Mouse (Mus musculus) embryonic facial prominence, embryonic 14.5 days (tissue): ENCODE measurements at regions not wholly inside any gene's neighbourhood (a gene's known extent, or its start where the extent isn't known, plus 50 kb on each side); places are given as distances from the start of the nearest gene placed in this dataset.
"Not testable (repeated sequence)": the region's sequence is repeated elsewhere in the genome, so short reads cannot be mapped to it uniquely, and the experiment has no call there.

Source experiments
- ATAC-seq: fragments of 200-750 bp; cut with Nextera tagmentation; 2 replicates; pipeline ENCODE4 v1.8.0; 2017; ENCODE audit warnings: low read depth, moderate number of reproducible peaks, moderate TSS enrichment
- DNase-seq: peaks from one replicate; pipeline ENCODE4 v3.0.0-alpha.2; 2015; ENCODE audit warnings: low spot score
- H3K27ac ChIP-seq: fragments of 300-500 bp; sonication (generic); replicated peaks from 2 replicates; pipeline ENCODE4 v1.5.1; 2014; ENCODE audit warnings: low read depth, mild to moderate bottlenecking, low read length, moderate library complexity
- H3K27me3 ChIP-seq: fragments of 300-500 bp; sonication (generic); replicated peaks from 2 replicates; pipeline ENCODE4 v1.6.1; 2014; ENCODE audit warnings: low read length; ENCODE audit not compliant: control insufficient read depth, insufficient read depth
- H3K36me3 ChIP-seq: fragments of 300-500 bp; sonication (generic); 2 replicates; pipeline ENCODE4 v1.6.1; 2014; ENCODE audit warnings: low read length, mixed read lengths; ENCODE audit not compliant: control insufficient read depth, insufficient read depth
- H3K4me1 ChIP-seq: fragments of 300-500 bp; sonication (generic); 2 replicates; pipeline ENCODE4 v1.6.1; 2014; ENCODE audit warnings: antibody characterized with exemption, low read length; ENCODE audit not compliant: control insufficient read depth, insufficient read depth
- H3K4me2 ChIP-seq: fragments of 300-500 bp; sonication (generic); 2 replicates; pipeline ENCODE4 v1.6.1; 2014; ENCODE audit warnings: low read depth, mild to moderate bottlenecking, low read length, moderate library complexity, mixed read lengths
- H3K4me3 ChIP-seq: fragments of 300-500 bp; sonication (generic); 2 replicates; pipeline ENCODE4 v1.5.1; 2014; ENCODE audit warnings: low read depth, mild to moderate bottlenecking, low read length
- H3K9ac ChIP-seq: fragments of 300-500 bp; sonication (generic); 2 replicates; pipeline ENCODE4 v1.6.1; 2014; ENCODE audit warnings: low read depth, mild to moderate bottlenecking, low read length, moderate library complexity, mixed read lengths
- H3K9me3 ChIP-seq: fragments of 300-500 bp; sonication (generic); 2 replicates; pipeline ENCODE4 v1.6.1; 2016; ENCODE audit warnings: low read length; ENCODE audit not compliant: control insufficient read depth
- WGBS: fragments of 180-500 bp; shearing (Covaris S2); extraction: QIAGEN DNeasy Blood & Tissue Kit; methylation state at CpG from one replicate; pipeline ENCODE4 v1.1.7; 2014; 5-methylcytosine and 5-hydroxymethylcytosine counted together

DNA sequence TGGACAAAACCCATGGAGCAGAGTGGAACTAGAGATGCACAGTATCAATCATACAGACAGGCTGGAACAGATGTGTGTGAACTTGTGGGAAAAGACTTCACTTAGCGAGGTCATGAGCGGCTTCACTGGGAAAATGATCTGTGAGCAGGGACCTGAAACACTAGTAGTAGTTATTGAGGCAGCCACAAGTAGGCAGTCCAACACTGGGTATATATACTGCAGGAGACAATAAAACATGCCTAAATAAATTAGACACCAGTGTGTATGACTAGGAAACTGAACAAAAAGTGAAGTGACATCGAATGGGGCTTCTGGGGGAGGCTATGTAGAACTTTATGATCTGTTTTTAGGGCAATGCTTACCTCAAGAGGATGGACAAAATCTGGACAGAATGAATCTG lies 852.5 kb downstream of the Tbl1xr1 start:
- Histone ChIP-seq H3K4me2 (no peak overlapping the region), H3K36me3 (no peaks in the 10 kb centered on the region), H3K9ac (no peak overlapping the region), H3K4me1 (no peaks in the 10 kb centered on the region), H3K27ac (no peak overlapping the region), H3K9me3 (no peaks in the 10 kb centered on the region), H3K4me3 (no peak overlapping the region), H3K27me3 (no peaks in the 10 kb centered on the region)
- WGBS, result 85% methylated on average over 3 of the region's 3 CpGs
- ATAC-seq (no peak), DNase-seq (no peak)

DNA sequence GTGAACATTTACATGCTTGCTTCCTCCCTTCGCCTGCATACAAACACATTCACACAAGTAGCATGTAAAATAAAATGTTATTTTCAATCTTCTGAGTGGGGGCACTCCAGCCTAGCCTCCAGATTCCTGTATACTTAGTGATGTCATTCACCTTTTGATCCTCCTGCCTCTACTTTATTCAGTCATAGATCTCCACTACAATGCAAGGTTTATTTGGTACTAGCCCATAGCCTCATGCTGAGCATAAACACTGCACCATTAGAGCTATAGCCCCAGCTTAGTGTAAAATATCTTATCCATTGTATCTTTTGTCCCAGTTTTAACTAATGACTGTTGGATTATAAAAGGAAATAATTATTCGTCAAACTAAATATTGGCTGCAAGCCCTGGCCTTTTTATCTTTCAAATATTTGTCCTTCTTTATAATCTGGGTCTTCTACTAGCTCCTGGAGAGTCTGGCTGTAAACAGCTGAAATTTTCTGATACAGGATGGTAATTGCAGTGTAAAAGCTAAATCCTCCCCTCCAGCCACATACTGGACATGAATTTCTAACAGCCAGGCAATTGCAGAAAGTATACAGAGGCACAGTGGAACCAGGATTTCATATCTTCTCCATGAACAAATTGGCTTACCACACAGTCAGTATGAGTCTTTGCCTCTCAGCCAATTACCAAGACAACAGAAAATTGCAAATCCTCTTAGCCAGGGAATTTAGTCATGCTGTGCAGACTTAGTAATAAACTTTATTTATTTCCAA lies 853.5 kb downstream of the Tbl1xr1 start:
- Histone ChIP-seq H3K9ac (no peak overlapping the region), H3K4me3 (no peak overlapping the region), H3K4me2 (no peak overlapping the region), H3K27me3 (no peaks in the 10 kb centered on the region), H3K27ac (no peak overlapping the region), H3K4me1 (no peaks in the 10 kb centered on the region), H3K9me3 (no peaks in the 10 kb centered on the region), H3K36me3 (no peaks in the 10 kb centered on the region)
- 81% methylated on average over 2 of the region's 2 CpGs for WGBS
- DNase-seq (no peak), ATAC-seq (no peak)

- 79% methylated on average over 4 of the region's 4 CpGs for WGBS
- not testable (repeated sequence) for H3K4me3 ChIP-seq, H3K36me3 ChIP-seq, H3K9ac ChIP-seq, H3K27me3 ChIP-seq, DNase-seq, H3K4me1 ChIP-seq, H3K27ac ChIP-seq, H3K4me2 ChIP-seq, H3K9me3 ChIP-seq, ATAC-seq
Observed at GRCm38 (mm10) chr3:22945646-22946045, 869.2 kb downstream of the Tbl1xr1 start.

DNA sequence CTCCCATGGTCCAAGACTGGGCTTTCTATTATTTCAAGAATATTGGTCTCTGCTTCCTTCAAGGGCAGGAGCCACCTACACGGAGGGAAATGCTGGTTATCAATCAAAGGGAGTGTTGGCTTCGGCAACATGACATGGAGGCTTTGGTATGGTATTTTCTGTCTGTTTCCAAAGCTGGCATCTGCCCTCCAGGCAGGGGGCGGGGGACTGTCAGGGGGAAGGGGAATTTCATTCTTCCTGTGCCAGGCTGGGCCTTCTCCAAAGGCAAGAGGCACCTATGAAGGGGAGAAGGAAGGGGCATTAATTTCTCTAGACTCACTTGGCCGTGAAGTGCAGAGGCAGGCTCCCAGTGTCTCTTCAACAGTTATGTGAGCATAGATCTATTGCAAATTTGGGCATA lies 870.7 kb downstream of the Tbl1xr1 start:
- H3K27me3 ChIP-seq, result no peaks in the 10 kb centered on the region
- no peak overlapping the region for H3K27ac ChIP-seq
- no peaks in the 10 kb centered on the region for H3K9me3 ChIP-seq
- no peak overlapping the region for H3K9ac ChIP-seq
- no peak overlapping the region for H3K4me2 ChIP-seq
- 85% methylated on average over 4 of the region's 4 CpGs for WGBS
- ATAC-seq, result no peak
- H3K4me1 ChIP-seq, result no peaks in the 10 kb centered on the region
- DNase-seq, result no peak
- no peak overlapping the region for H3K4me3 ChIP-seq
- no peaks in the 10 kb centered on the region for H3K36me3 ChIP-seq

DNA sequence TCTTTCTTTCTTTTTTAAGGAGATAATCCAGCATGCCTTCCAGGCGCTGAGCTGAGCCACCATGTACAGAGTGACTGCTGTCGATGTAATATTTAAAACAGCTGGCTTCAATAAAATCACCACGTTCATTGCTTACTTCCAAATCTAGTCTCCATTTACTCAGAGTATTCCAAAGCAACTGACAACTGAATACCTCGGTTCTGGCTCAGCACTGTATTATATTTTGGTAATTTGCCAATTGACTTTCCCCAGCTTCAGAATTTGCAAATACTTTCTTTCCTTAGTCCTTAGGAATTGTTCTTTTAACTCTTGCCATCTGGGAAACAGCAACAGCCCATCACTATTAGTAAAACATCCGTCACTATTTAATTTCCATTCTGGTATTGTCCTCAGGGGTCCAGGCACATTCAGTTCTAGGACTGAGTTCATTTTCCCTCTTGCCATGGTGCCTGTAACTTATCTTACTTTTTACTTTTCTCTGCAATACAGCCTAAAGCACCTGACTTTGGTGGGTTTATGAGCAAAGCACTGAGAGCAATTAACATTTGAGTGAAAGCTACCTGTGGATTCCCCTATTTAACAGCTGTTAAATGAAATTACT lies 871.8 kb downstream of the Tbl1xr1 start:
- ATAC-seq, result peak; percentile 47; the same call in 1 of the 2 replicates
- no peaks in the 10 kb centered on the region for H3K36me3 ChIP-seq
- H3K9me3 ChIP-seq, result no peaks in the 10 kb centered on the region
- WGBS, result 13% methylated on average over 5 of the region's 5 CpGs
- H3K4me1 ChIP-seq, result no peaks in the 10 kb centered on the region
- no peak overlapping the region for H3K9ac ChIP-seq
- H3K27ac ChIP-seq, result no peak overlapping the region
- H3K4me3 ChIP-seq, result no peak overlapping the region
- no peaks in the 10 kb centered on the region for H3K27me3 ChIP-seq
- H3K4me2 ChIP-seq, result no peak overlapping the region
- peak; percentile 75 for DNase-seq

GRCm38 (mm10) chr3:22957422-22957821 lies 881.0 kb downstream of the Tbl1xr1 start:
- H3K9ac ChIP-seq, result no peak overlapping the region
- H3K27me3 ChIP-seq, result no peaks in the 10 kb centered on the region
- no peak overlapping the region for H3K27ac ChIP-seq
- no peak overlapping the region for H3K4me3 ChIP-seq
- no peak for ATAC-seq
- H3K9me3 ChIP-seq, result no peaks in the 10 kb centered on the region
- no peaks in the 10 kb centered on the region for H3K4me1 ChIP-seq
- DNase-seq, result peak; percentile 46
- no peak overlapping the region for H3K4me2 ChIP-seq
- WGBS, result 54% methylated on average over 1 of the region's 1 CpGs
- H3K36me3 ChIP-seq, result no peaks in the 10 kb centered on the region

- Histone ChIP-seq H3K27me3 (no peaks in the 10 kb centered on the region), H3K4me3 (no peak overlapping the region), H3K27ac (no peak overlapping the region), H3K9ac (no peak overlapping the region), H3K9me3 (no peaks in the 10 kb centered on the region), H3K36me3 (no peaks in the 10 kb centered on the region), H3K4me2 (no peak overlapping the region), H3K4me1 (no peaks in the 10 kb centered on the region)
- no peak for ATAC-seq
- WGBS, result 92% methylated on average over 1 of the region's 1 CpGs
- no peak for DNase-seq
Observed at GRCm38 (mm10) chr3:22972681-22973080, 896.2 kb downstream of the Tbl1xr1 start.

GRCm38 (mm10) chr3:22976801-22977200 lies 900.3 kb downstream of the Tbl1xr1 start:
- DNase-seq (no peak), ATAC-seq (no peak)
- no peaks in the 10 kb centered on the region for H3K27me3 ChIP-seq
- H3K4me1 ChIP-seq, result no peaks in the 10 kb centered on the region
- no peaks in the 10 kb centered on the region for H3K36me3 ChIP-seq
- H3K9ac ChIP-seq, result no peak overlapping the region
- no peak overlapping the region for H3K4me3 ChIP-seq
- H3K4me2 ChIP-seq, result no peak overlapping the region
- WGBS, result 86% methylated on average over 1 of the region's 1 CpGs
- no peaks in the 10 kb centered on the region for H3K9me3 ChIP-seq
- H3K27ac ChIP-seq, result no peak overlapping the region
